Mouse (Mus musculus): Measurements from ENCODE around the gene Runx1. TPM values are rescaled to one million over a fixed set of nuclear protein-coding genes. Genes with fewer than 3 reads are reported as not detected.

The Runx1 gene
- total RNA-seq, 1 experiment from 2014 or later: 69.4 TPM

GRCm38 (mm10) chr16:92828308-92828862, 2.4 kb upstream of the Runx1 start:
- ATAC-seq (ENCODE audit: extremely low read depth, insufficient number of reproducible peaks, low FRiP score, poor library complexity, severe bottlenecking): no peak

DNA sequence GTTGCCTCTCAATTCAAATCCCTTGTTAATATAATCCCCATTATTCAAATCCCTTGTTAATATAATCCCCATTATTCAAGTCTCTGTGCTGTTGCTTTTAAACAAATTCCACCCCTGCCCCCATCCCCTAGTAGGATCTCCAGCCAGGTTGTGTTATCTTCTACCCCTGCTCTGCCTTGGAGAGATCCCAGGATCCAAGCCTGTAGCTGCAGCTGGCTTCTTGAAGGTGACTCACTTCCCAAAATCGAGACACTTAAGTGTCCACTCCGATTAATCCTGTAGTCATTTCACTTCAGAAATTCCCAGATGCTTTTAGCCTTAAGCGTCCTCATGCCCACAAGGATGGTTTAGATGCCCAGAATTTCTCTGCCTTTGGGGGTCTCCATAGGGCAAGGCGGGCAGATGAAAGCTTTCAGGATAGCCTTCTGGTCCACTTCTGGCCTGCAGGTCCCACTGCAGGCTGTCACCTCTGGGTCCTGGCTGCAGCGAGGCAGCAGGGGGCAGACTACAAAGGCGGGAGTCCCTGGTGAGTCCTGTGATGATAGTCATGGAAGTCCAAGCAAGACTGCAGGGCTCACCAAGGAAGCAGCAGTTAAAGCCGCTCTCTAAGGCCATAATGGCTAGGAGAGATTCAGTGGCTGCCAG, 1.8 kb upstream of the Runx1 start:
- ATAC-seq (ENCODE audit: extremely low read depth, insufficient number of reproducible peaks, low FRiP score, poor library complexity, severe bottlenecking): no peak

- ATAC-seq (ENCODE audit: extremely low read depth, insufficient number of reproducible peaks, low FRiP score, poor library complexity, severe bottlenecking): no peak
Observed at GRCm38 (mm10) chr16:92826683-92827082, 734 bp upstream of the Runx1 start.

DNA sequence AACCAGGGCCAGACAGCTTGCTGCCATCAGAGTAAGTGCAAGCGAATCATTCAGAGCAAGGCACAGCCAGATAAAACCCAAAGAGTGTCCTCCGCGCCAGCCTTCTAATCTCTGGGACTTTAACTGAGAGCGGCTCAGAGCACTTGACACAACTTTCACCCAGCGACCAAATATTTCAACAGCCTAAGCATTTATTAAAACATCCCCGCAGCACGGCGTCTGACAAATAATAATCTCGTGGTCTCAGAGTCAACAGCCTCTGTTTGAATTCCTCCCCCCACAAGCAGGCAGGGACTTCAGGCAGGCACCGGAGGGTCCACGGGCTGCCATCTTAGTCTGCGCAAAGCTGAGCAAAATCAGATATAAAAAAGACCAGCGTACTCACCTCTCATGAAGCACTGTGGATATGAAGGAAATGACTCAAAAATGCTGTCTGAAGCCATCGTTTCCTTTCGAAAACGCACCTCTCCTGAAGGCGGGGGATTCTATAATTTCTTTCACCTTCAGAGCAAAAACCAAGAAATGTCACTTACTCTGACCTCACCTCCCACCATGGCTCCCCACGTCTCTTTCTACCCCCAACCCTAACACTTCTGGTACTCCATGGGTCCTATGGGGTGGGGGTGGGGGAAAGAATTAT, 625 bp downstream of the Runx1 start:
- ATAC-seq (ENCODE audit: extremely low read depth, insufficient number of reproducible peaks, low FRiP score, poor library complexity, severe bottlenecking): no peak

DNA sequence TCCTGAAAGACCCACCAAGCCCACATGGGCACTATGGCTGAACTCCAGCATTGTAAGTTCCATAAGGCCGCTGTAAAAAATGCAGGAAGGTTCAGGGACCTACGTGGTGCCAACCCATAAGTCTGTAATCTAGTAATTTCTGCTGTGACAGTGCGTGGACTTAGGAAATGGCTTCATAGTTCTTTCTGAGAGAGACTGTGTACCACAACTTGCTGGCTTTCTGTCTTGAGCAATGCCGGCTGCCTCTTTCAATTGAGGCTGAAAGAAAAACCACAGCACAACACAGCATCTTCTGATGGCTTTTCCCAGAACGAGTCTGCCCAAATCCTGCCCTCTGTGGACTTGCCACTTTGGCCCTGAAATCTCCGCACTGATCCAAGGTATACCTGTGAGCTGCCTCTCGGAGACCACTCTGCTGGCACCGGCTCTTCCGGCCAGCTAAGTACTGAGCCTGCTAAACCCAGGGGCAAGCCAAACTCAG, 1.2 kb downstream of the Runx1 start:
- ATAC-seq (ENCODE audit: extremely low read depth, insufficient number of reproducible peaks, low FRiP score, poor library complexity, severe bottlenecking): no peak

GRCm38 (mm10) chr16:92824003-92824722, 1.8 kb downstream of the Runx1 start:
- ATAC-seq (ENCODE audit: extremely low read depth, insufficient number of reproducible peaks, low FRiP score, poor library complexity, severe bottlenecking): no peak

GRCm38 (mm10) chr16:92823381-92823862, 2.5 kb downstream of the Runx1 start:
- no peak for ATAC-seq (ENCODE audit: extremely low read depth, insufficient number of reproducible peaks, low FRiP score, poor library complexity, severe bottlenecking)

DNA sequence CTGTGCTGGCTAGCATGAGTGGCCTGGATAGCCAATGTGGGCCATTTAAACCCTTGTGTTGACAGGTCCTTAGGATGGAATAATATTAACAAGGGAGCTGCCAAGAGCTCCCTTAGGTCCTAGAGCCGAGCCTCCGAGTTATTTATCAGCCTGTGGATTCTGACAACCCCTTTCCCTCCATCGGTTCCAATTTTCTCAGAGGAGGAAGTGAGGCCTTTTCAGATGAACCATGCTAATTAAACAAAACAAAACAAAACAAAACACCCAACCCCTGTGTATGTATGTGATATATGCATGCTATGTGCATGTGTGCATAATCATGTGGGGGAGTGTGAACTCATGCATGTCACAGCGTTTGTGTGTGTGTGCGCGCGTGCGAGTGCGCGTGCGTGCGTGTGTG, 3.3 kb downstream of the Runx1 start:
- no peak for ATAC-seq (ENCODE audit: extremely low read depth, insufficient number of reproducible peaks, low FRiP score, poor library complexity, severe bottlenecking)

DNA sequence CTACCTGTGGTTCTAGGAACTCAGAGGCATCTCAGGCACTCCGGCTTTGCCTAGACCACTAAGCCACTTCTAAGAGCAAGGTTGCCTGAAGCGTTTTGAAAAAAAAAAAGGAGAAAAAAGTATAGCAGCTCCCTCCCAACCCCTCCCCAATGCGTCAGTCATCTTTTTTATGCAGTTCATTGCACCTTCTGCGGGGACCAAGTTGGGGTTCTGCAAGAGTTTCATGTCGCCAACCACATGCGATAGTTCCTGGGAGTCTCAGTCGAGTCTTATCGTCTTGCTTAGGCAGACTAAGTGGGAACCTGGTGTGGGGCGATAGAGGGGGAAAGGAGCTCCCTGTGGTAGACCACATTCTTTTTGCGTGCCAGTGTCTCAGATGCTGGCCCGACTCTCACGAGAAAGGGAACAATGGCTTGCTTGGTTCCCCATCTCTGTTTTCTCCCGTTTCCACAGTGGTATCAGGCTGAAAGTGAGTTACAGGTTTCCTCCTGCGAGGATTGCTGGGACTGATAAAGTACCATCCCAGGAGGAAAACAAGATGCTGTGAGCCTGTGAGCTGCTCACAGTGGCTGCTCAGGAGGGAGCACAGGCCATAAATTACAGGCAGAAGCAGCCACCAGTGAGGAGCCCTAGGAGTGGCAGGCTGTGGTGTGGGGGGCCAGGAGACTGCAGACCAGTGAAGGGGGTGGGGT, 3.9 kb downstream of the Runx1 start:
- no peak for ATAC-seq (ENCODE audit: extremely low read depth, insufficient number of reproducible peaks, low FRiP score, poor library complexity, severe bottlenecking)

- ATAC-seq (ENCODE audit: extremely low read depth, insufficient number of reproducible peaks, low FRiP score, poor library complexity, severe bottlenecking): peak; percentile 5; the same call in 1 of the 2 replicates
Observed at GRCm38 (mm10) chr16:92821596-92821937, 4.4 kb downstream of the Runx1 start.

DNA sequence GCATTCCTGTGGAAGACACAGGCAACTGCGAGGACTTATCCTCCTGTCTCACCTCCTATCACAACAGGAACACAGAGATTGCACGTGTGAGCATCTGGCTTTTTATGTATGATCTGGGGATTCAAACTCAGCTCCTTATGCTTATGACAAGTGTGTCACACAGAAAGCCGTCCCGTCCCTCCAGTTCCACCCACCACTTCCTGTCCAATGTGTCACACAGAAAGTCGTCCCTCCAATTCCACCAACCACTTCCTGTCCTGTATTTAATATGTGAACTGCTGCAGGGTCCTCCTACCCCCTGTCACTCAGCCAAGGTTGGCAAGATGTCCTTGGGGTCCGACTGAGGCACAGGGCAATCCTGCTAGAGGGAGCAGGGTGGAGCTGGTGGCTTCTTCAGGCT, 5.5 kb downstream of the Runx1 start:
- no peak for ATAC-seq (ENCODE audit: extremely low read depth, insufficient number of reproducible peaks, low FRiP score, poor library complexity, severe bottlenecking)

GRCm38 (mm10) chr16:92818480-92819269, 7.3 kb downstream of the Runx1 start:
- peak; percentile 13; the same call in 1 of the 2 replicates for ATAC-seq (ENCODE audit: extremely low read depth, insufficient number of reproducible peaks, low FRiP score, poor library complexity, severe bottlenecking)

DNA sequence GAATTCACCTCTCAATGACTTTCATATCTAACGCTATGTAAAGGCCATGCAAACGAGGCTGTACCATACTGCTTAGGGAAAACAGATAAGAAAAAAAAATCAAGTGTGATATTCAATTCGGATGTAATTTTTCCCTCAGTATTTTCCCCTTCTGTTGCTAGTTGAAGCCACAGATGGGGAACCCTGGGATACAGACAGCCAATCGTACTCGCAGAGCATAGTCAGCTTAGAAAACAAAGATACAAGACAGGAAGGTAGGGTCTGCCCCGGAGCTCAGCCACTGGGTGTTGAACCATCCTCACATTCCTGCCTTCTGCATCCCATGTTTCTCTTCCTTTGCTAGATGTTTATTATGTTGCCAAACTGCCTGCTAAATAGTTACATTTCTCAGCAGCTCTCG, 9.9 kb downstream of the Runx1 start:
- ATAC-seq (ENCODE audit: extremely low read depth, insufficient number of reproducible peaks, low FRiP score, poor library complexity, severe bottlenecking): no peak

DNA sequence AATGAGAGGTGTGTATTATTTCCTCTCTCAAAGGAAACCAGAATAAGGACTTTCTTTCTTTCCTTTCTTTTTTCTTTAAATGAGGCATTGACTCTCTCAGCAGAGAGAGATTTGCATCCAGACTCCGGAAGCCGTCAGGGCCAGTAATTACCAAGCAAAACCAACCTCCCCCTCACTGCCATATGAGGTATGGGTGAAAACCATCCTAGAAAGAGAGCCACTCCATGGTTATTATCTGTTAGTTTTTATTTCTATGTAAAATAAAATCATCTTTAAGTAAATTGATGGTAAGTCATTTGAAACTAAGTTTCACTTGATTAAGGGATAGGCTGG, 10.8 kb downstream of the Runx1 start:
- ATAC-seq (ENCODE audit: extremely low read depth, insufficient number of reproducible peaks, low FRiP score, poor library complexity, severe bottlenecking): no peak

GRCm38 (mm10) chr16:92814366-92815194, 11.4 kb downstream of the Runx1 start:
- ATAC-seq (ENCODE audit: extremely low read depth, insufficient number of reproducible peaks, low FRiP score, poor library complexity, severe bottlenecking): no peak

DNA sequence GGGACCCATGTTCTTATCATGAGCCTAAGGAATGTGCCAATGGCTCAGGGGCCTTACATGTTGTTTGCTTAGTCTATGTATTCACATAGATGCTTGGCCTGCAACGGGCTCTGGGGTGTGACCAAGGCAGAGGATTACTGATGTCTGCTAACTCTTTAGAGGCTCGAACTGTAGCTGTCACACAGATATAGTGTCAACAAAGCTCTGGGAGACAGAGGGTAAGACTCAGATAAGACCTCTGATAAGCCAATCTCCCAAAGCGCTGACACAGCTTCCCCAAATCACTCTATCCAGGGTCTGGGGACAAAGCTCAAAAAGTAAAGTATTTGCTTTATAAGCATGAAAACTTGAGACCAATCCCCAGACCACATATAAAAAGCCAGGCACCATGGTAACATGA, 13.5 kb downstream of the Runx1 start:
- ATAC-seq (ENCODE audit: extremely low read depth, insufficient number of reproducible peaks, low FRiP score, poor library complexity, severe bottlenecking): no peak

DNA sequence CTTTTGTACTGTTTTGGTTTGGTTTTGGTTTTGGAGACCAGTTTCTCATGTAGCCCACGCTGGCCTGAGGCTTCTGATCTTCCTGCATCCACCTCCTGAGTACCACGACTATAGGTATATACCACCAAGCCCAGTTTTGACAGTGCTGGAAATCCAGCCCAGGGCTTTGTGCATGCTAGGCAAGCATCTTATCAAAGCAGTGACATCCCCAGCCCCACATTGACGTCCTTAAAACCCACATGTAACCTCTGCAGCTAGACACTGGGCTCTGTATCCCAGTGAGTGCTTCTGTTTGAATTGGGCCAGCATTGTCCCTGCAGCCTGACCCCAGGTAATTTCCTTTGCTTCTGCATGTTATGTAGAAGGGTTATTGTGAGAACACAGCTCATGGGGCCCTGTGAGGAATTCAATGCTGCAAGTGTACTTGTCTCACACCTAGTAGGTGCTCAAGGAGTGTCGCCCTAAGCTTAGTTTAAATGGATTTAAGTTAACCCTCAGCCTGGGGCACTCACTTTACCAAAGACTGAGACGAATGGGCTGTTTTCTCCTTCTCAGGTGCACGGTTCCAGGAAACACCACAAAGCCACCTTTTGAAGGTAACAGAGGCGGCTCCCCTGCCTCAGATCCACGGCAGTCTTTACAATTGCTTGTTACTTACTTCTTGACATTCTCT, 15.2 kb downstream of the Runx1 start:
- no peak for ATAC-seq (ENCODE audit: extremely low read depth, insufficient number of reproducible peaks, low FRiP score, poor library complexity, severe bottlenecking)
